Mouse (Mus musculus) retina, embryonic 14.5 days (tissue): ENCODE measurements around the gene Nlrp6.
"Not testable (repeated sequence)": the region's sequence is repeated elsewhere in the genome, so short reads cannot be mapped to it uniquely, and the experiment has no call there.

Experiments used
- DNase-seq: peaks from one replicate; pipeline ENCODE4 v3.0.0-alpha.2; 2015; ENCODE audit warnings: low spot score

The Nlrp6 gene

GRCm38 (mm10) chr7:140949824-140950530, 29.3 kb downstream of the Nlrp6 start, which contains the start of gene Ifitm5:
Ifitm5 (minus strand) TSS chr7:140950291.
- no peak for DNase-seq

- no peak for DNase-seq
Observed at GRCm38 (mm10) chr7:140951051-140951450, 30.3 kb downstream of the Nlrp6 start.

- DNase-seq, result no peak
Observed at GRCm38 (mm10) chr7:140951765-140952164, 31.1 kb downstream of the Nlrp6 start.

GRCm38 (mm10) chr7:140952441-140952840, 31.7 kb downstream of the Nlrp6 start:
- DNase-seq, result no peak

- DNase-seq, result no peak
Observed at GRCm38 (mm10) chr7:140953133-140953532, 32.4 kb downstream of the Nlrp6 start.

GRCm38 (mm10) chr7:140953800-140954732, 33.4 kb downstream of the Nlrp6 start:
- no peak for DNase-seq

GRCm38 (mm10) chr7:140954733-140955071, 34.0 kb downstream of the Nlrp6 start:
- DNase-seq, result no peak

GRCm38 (mm10) chr7:140955342-140955741, 34.6 kb downstream of the Nlrp6 start:
- no peak for DNase-seq

- DNase-seq, result peak; percentile 62
Observed at GRCm38 (mm10) chr7:140955758-140956555, 35.3 kb downstream of the Nlrp6 start, which contains the start of the genes Gm45717 and Ifitm2. Gm45717 (minus strand) TSS chr7:140955937. Ifitm2 (minus strand) TSS chr7:140955987.

- no peak for DNase-seq
Observed at GRCm38 (mm10) chr7:140956556-140956869, 35.8 kb downstream of the Nlrp6 start.

- DNase-seq, result peak; percentile 73
Observed at GRCm38 (mm10) chr7:140959181-140959901, 38.6 kb downstream of the Nlrp6 start.

- no peak for DNase-seq
Observed at GRCm38 (mm10) chr7:140960026-140960425, 39.3 kb downstream of the Nlrp6 start.

- DNase-seq, result no peak
Observed at GRCm38 (mm10) chr7:140961416-140961815, 40.7 kb downstream of the Nlrp6 start.

- DNase-seq, result no peak
Observed at GRCm38 (mm10) chr7:140962733-140963132, 42.0 kb downstream of the Nlrp6 start.

- DNase-seq, result no peak
Observed at GRCm38 (mm10) chr7:140966921-140967320, 46.2 kb downstream of the Nlrp6 start, which contains the start of gene Ifitm1. Ifitm1 (plus strand) TSS chr7:140967221.

- no peak for DNase-seq
Observed at GRCm38 (mm10) chr7:140967862-140968591, 47.3 kb downstream of the Nlrp6 start.

- DNase-seq, result not testable (repeated sequence)
Observed at GRCm38 (mm10) chr7:140968710-140969109, 48.0 kb downstream of the Nlrp6 start.

- DNase-seq, result no peak
Observed at GRCm38 (mm10) chr7:140970931-140971330, 50.2 kb downstream of the Nlrp6 start.

- no peak for DNase-seq
Observed at GRCm38 (mm10) chr7:140971479-140972171, 50.9 kb downstream of the Nlrp6 start.
